9 mouse cellular contexts compared by ENCODE assay signal in genomic region chr11:84919276-84919675, GRCm38 (mm10). TPM values are rescaled to one million over a fixed set of nuclear protein-coding genes. Genes with fewer than 3 reads are reported as not detected.
DNase-seq lines count a peak whose midpoint lies in the region; ATAC-seq and TF ChIP-seq lines count a peak whose summit lies in the region.
"Had no signal": no experiment of that assay in that cellular context is flagged by ENCODE, and none has a peak within 500 bp of the region (broad histone marks: within the 10 kb centered on the region; RNA-seq: fewer than 3 reads in every experiment).

No protein-coding gene starts in this region.

- no peak overlapping the region for H3K27ac ChIP-seq in intestine, postnatal 0 days (ENCODE audit: low read depth, low read length)
- H3K27ac ChIP-seq in intestine, embryonic 15.5 days, result no peak overlapping the region
- H3K27ac ChIP-seq in liver, postnatal 0 days (ENCODE audit: low read depth), result no peak overlapping the region

- 0 out of 2 replicates have a peak, but pooled peaks cover 3% of the 10 kb centered on the region for H3K36me3 ChIP-seq in intestine, postnatal 0 days (ENCODE audit: control insufficient read depth, insufficient read depth)
- no peaks in the 10 kb centered on the region for H3K36me3 ChIP-seq in intestine, embryonic 15.5 days
- no peaks in the 10 kb centered on the region for H3K36me3 ChIP-seq in liver, postnatal 0 days (replicated peaks; ENCODE audit: insufficient read depth, low read length)

- 33% methylated on average over 3 of the region's 3 CpGs for WGBS in intestine, postnatal 0 days
- 43% methylated on average over 3 of the region's 3 CpGs for WGBS in intestine, embryonic 15.5 days
- 36% methylated on average over 3 of the region's 3 CpGs for WGBS in liver, postnatal 0 days (ENCODE audit: insufficient replicate concordance)

- no peak overlapping the region for H3K4me2 ChIP-seq in intestine, postnatal 0 days (replicated peaks; ENCODE audit: low read depth)
- no peak overlapping the region for H3K4me2 ChIP-seq in intestine, embryonic 15.5 days (replicated peaks)
- H3K4me2 ChIP-seq in liver, postnatal 0 days (ENCODE audit: low read depth, low read length), result no peak overlapping the region

- no peak overlapping the region for H3K9ac ChIP-seq in intestine, postnatal 0 days (ENCODE audit: low read depth, low read length)
- H3K9ac ChIP-seq in intestine, embryonic 15.5 days, result no peak overlapping the region
- no peak overlapping the region for H3K9ac ChIP-seq in liver, postnatal 0 days (replicated peaks)

- peaks cover 3% of the 10 kb centered on the region; the same call in 1 of the 2 replicates for H3K4me1 ChIP-seq in intestine, postnatal 0 days (replicated peaks; ENCODE audit: control insufficient read depth, insufficient read depth, low read length)
- 0 out of 2 replicates have a peak, but pooled peaks cover 4% of the 10 kb centered on the region for H3K4me1 ChIP-seq in intestine, embryonic 15.5 days (replicated peaks)
- peaks cover 16% of the 10 kb centered on the region for H3K4me1 ChIP-seq in liver, postnatal 0 days (ENCODE audit: insufficient read depth)

- no peak overlapping the region for H3K4me3 ChIP-seq in intestine, postnatal 0 days (ENCODE audit: low read depth, low read length)
- no peak overlapping the region for H3K4me3 ChIP-seq in intestine, embryonic 15.5 days (replicated peaks)
- no peak overlapping the region for H3K4me3 ChIP-seq in liver, postnatal 0 days (ENCODE audit: low read depth, low read length)

- ATAC-seq in intestine, postnatal 0 days, result no peak
- no peak for ATAC-seq in intestine, embryonic 15.5 days
- 0 out of 2 replicates have a peak, but pooled peaks have one; percentile 18 for ATAC-seq in liver, postnatal 0 days

- H3K9me3 ChIP-seq in intestine, postnatal 0 days (ENCODE audit: control insufficient read depth), result no peaks in the 10 kb centered on the region
- no peaks in the 10 kb centered on the region for H3K9me3 ChIP-seq in intestine, embryonic 15.5 days
- H3K9me3 ChIP-seq in liver, postnatal 0 days (ENCODE audit: low read length), result no peaks in the 10 kb centered on the region

- DNase-seq in B cell, adult 2 months, result peak; percentile 74 to 77
- DNase-seq in R1 (ENCODE audit: low read depth, low spot score), result peak; percentile 81
- DNase-seq in cerebellum, postnatal 36 days, result peak; percentile 30 to 37
- peak; percentile 61 for DNase-seq in liver, postnatal 0 days
- peak; percentile 58 for DNase-seq in testis, postnatal 10 days (ENCODE audit: low spot score)
- no peak for DNase-seq in frontal cortex, postnatal 14 days (ENCODE audit: low spot score in 2 of 2)

- TF ChIP-seq CTCF in intestine, postnatal 0 days (IDR thresholded peaks at IDR 0.05; ENCODE audit: low read depth), result peak; percentile 68
- TF ChIP-seq CTCF in liver, postnatal 0 days (IDR thresholded peaks at IDR 0.05; ENCODE audit: low read depth), result peak; percentile 70

- no peak for TF ChIP-seq EP300 in liver, postnatal 0 days (IDR thresholded peaks at IDR 0.05; ENCODE audit: low read depth)

- no peaks in the 10 kb centered on the region for H3K27me3 ChIP-seq in intestine, postnatal 0 days (replicated peaks; ENCODE audit: control insufficient read depth, insufficient read depth, low read length)
- H3K27me3 ChIP-seq in intestine, embryonic 15.5 days (replicated peaks), result no peaks in the 10 kb centered on the region
- H3K27me3 ChIP-seq in liver, postnatal 0 days (ENCODE audit: insufficient read depth, low read length), result no peaks in the 10 kb centered on the region

RNA-seq across cellular contexts. Expression of gene Znhit3, which starts 3.1 kb away (rescaled TPM):
- 22.6 and 23.5 TPM in 2 replicates for polyA plus RNA-seq in intestine, postnatal 0 days (2015; fragmentation: Nextera tagmentation; extraction: Ambion mirVana)
- 51.6 and 57.1 TPM in 2 replicates for polyA plus RNA-seq in intestine, embryonic 15.5 days (2015; fragmentation: Nextera tagmentation; extraction: Ambion mirVana)
- polyA plus RNA-seq in liver, postnatal 0 days (2015; fragmentation: Nextera tagmentation; extraction: Ambion mirVana), result 20.1 and 21.8 TPM in 2 replicates

RNA-seq across cellular contexts. Expression of gene Car4, which starts 38.3 kb away (rescaled TPM):
- 0.33 and 0.64 TPM in 2 replicates for polyA plus RNA-seq in intestine, postnatal 0 days (2015; fragmentation: Nextera tagmentation; extraction: Ambion mirVana)
- polyA plus RNA-seq in intestine, embryonic 15.5 days (2015; fragmentation: Nextera tagmentation; extraction: Ambion mirVana), result 0.21 and 0.45 TPM in 2 replicates
- polyA plus RNA-seq in liver, postnatal 0 days (2015; fragmentation: Nextera tagmentation; extraction: Ambion mirVana), result not detected in 2 replicates
- polyA plus RNA-seq: liver, embryonic 16.5 days had no signal

RNA-seq across cellular contexts. Expression of gene Pigw, which starts 39.2 kb away (rescaled TPM):
- 1.3 and 1.5 TPM in 2 replicates for polyA plus RNA-seq in intestine, postnatal 0 days (2015; fragmentation: Nextera tagmentation; extraction: Ambion mirVana)
- polyA plus RNA-seq in intestine, embryonic 15.5 days (2015; fragmentation: Nextera tagmentation; extraction: Ambion mirVana), result 2.8 and 3.4 TPM in 2 replicates
- polyA plus RNA-seq in liver, postnatal 0 days (2015; fragmentation: Nextera tagmentation; extraction: Ambion mirVana), result 1.3 and 1.4 TPM in 2 replicates

RNA-seq across cellular contexts. Expression of gene Myo19, which starts 39.3 kb away (rescaled TPM):
- polyA plus RNA-seq in intestine, postnatal 0 days (2015; fragmentation: Nextera tagmentation; extraction: Ambion mirVana), result 3.6 and 3.9 TPM in 2 replicates
- 7.6 and 7.8 TPM in 2 replicates for polyA plus RNA-seq in intestine, embryonic 15.5 days (2015; fragmentation: Nextera tagmentation; extraction: Ambion mirVana)
- polyA plus RNA-seq in liver, postnatal 0 days (2015; fragmentation: Nextera tagmentation; extraction: Ambion mirVana), result 1.7 and 1.8 TPM in 2 replicates

RNA-seq across cellular contexts. Expression of gene Ggnbp2, which starts 48.7 kb away (rescaled TPM):
- 75.0 and 89.9 TPM in 2 replicates for polyA plus RNA-seq in intestine, postnatal 0 days (2015; fragmentation: Nextera tagmentation; extraction: Ambion mirVana)
- polyA plus RNA-seq in intestine, embryonic 15.5 days (2015; fragmentation: Nextera tagmentation; extraction: Ambion mirVana), result 78.7 and 83.1 TPM in 2 replicates
- polyA plus RNA-seq in liver, postnatal 0 days (2015; fragmentation: Nextera tagmentation; extraction: Ambion mirVana), result 44.7 and 56.3 TPM in 2 replicates

Comparison
In these comparisons a context has a peak if more than half of its experiments do, and no peak if none do; other contexts are left out.
1. DNase-seq: peak in B cell, adult 2 months (2 of 2), R1 (single experiment), cerebellum, postnatal 36 days (2 of 2), liver, postnatal 0 days (single experiment) and testis, postnatal 10 days (single experiment); none in frontal cortex, postnatal 14 days (0 of 2).